Mouse (Mus musculus) ES-E14 (cell line): ENCODE measurements around the gene Serpinb2. TPM values are rescaled to one million over a fixed set of nuclear protein-coding genes. Genes with fewer than 3 reads are reported as not detected.

Experiments
- DNase-seq: peaks from one replicate; pipeline ENCODE4 v3.0.0-alpha.2; 2013; ENCODE audit warnings: low read depth, low spot score
- H3K27ac ChIP-seq: 2 replicates; pipeline ENCODE4 v1.5.1; 2012; ENCODE audit warnings: low read depth, mild to moderate bottlenecking, low read length, moderate library complexity, mixed read lengths; ENCODE audit not compliant: poor library complexity, insufficient read depth, severe bottlenecking
- H3K36me3 ChIP-seq: 2 replicates; pipeline ENCODE4 v1.6.1; 2012; ENCODE audit warnings: mild to moderate bottlenecking, low read length, moderate library complexity, mixed read lengths; ENCODE audit not compliant: control insufficient read depth, poor library complexity, insufficient read depth, severe bottlenecking
- H3K4me1 ChIP-seq, 2 experiments: fragments of 150-350 bp in 1 of 2; sonication (generic) in 1 of 2; 2 replicates each; pipeline ENCODE4 v1.6.1; 2012; ENCODE audit warnings: low read length in 2 of 2, mild to moderate bottlenecking in 1 of 2, mixed read lengths in 1 of 2; ENCODE audit not compliant: control insufficient read depth in 2 of 2, insufficient read depth in 2 of 2, poor library complexity in 1 of 2
- H3K4me3 ChIP-seq, 2 experiments: fragments of 150-350 bp in 1 of 2; sonication (generic) in 1 of 2; 2 replicates each; pipeline ENCODE4 v1.5.1; 2012; ENCODE audit warnings: low read length in 2 of 2, low read depth in 1 of 2, mild to moderate bottlenecking in 1 of 2, mixed read lengths in 1 of 2; ENCODE audit not compliant: insufficient read depth in 1 of 2, poor library complexity in 1 of 2, severe bottlenecking in 1 of 2
- H3K9ac ChIP-seq: 2 replicates; pipeline ENCODE4 v1.6.1; 2012; ENCODE audit warnings: low read depth, mild to moderate bottlenecking, low read length, mixed read lengths; ENCODE audit not compliant: poor library complexity, insufficient read depth, severe bottlenecking
- H3K9me3 ChIP-seq: fragments of 150-350 bp; sonication (generic); 2 replicates; pipeline ENCODE4 v1.6.1; 2012; ENCODE audit warnings: low read depth, mild to moderate bottlenecking, low read length; ENCODE audit not compliant: control insufficient read depth, insufficient read depth
- CHD2 ChIP-seq: IDR thresholded peaks from 2 replicates; pipeline ENCODE4 v1.6.1; 2014; ENCODE audit warnings: mild to moderate bottlenecking, low read depth, low read length, inconsistent platforms
- HCFC1 ChIP-seq: IDR thresholded peaks from 2 replicates; pipeline ENCODE4 v1.6.1; 2012; ENCODE audit warnings: low read length, inconsistent platforms, borderline replicate concordance; ENCODE audit not compliant: insufficient read depth
- MAFK ChIP-seq: IDR thresholded peaks from 2 replicates; pipeline ENCODE4 v1.6.1; 2014; ENCODE audit warnings: mild to moderate bottlenecking, low read depth, low read length, inconsistent platforms; ENCODE audit not compliant: insufficient read depth
- ZC3H11A ChIP-seq: IDR thresholded peaks from 2 replicates; pipeline ENCODE4 v1.6.1; 2012; ENCODE audit warnings: low read depth, mild to moderate bottlenecking, inconsistent platforms, low read length, borderline replicate concordance
- ZNF384 ChIP-seq: IDR thresholded peaks from 2 replicates; pipeline ENCODE4 v1.6.1; 2012; ENCODE audit warnings: low read depth, low read length, inconsistent platforms
- in situ Hi-C, 2 experiments: fragments of 600-800 bp; cut with MboI; formaldehyde crosslinking; loops; one replicate each; pipeline ENCODE4 v1.15.1; 2025; ENCODE audit warnings: low sequenced_read_pairs in 2 of 2, inconsistent platforms in 1 of 2; ENCODE audit not compliant: unreplicated experiment in 2 of 2
- total RNA-seq: library from RNA; depleted of rRNA; stranded (reverse); fragments of 300-350 nt; gene quantifications from 2 replicates; pipeline ENCODE4 v1.2.3, GENCODE M21; 2012; rRNA removed

Gene Serpinb2
- total RNA-seq, 1 experiment, result 0.85 TPM

DNA sequence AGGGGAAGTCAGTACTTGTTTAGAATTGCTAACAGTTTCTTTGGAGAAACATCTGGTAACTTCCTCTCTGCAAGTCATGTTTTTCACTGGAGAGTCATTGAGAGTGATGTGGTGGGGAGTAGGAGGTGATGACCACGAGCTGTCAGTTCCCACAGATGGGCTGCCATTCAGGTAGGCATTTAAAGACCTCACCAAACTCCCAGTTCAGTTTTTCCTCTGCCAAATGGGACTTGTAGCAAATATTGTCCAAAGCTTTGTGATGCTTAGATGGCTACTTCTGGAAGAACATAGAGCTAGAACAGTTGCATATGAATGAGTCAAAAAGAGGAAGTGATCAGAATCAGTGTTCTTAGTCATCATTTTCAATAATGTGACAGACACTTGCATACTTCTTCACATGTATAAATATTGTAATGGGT lies 72.7 kb downstream of the Serpinb2 start:
- DNase-seq, result no peak
- no peaks in the 10 kb centered on the region for H3K9me3 ChIP-seq
- TF ChIP-seq MAFK, result no peak
- TF ChIP-seq CHD2, result no peak
- no peak for TF ChIP-seq ZNF384
- TF ChIP-seq HCFC1, result no peak
- TF ChIP-seq ZC3H11A, result no peak
- no peak overlapping the region for H3K9ac ChIP-seq
- H3K36me3 ChIP-seq, result no peaks in the 10 kb centered on the region
- no peaks in the 10 kb centered on the region for H3K4me1 ChIP-seq
- in situ Hi-C loops, result no loop called here
- H3K4me3 ChIP-seq, result no peak overlapping the region
- H3K27ac ChIP-seq, result no peak overlapping the region

DNA sequence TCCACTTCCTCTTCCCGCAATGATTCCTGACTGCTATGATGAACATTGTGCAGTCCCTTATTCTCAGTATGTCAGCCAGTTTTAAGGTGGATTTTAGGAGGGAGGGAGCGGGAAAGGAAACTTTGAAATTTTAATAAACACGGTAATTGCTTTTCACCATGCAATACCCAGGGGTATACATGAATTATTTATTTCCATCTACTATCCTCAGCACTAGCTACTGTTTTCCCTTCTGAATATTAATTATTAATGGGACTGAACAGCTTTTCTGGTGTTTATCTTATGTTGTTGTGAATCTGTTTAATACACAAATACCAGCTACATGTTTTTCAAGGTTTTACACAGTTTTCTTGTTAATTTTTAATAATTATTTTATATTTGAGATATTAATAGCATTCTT lies 73.7 kb downstream of the Serpinb2 start:
- H3K27ac ChIP-seq, result no peak overlapping the region
- no peak overlapping the region for H3K4me3 ChIP-seq
- H3K36me3 ChIP-seq, result no peaks in the 10 kb centered on the region
- no peak overlapping the region for H3K9ac ChIP-seq
- no peak for TF ChIP-seq ZNF384
- no peak for TF ChIP-seq ZC3H11A
- TF ChIP-seq MAFK, result no peak
- no peak for TF ChIP-seq HCFC1
- TF ChIP-seq CHD2, result no peak
- in situ Hi-C loops, result no loop called here
- DNase-seq, result no peak
- H3K4me1 ChIP-seq, result peaks cover 0 to 2% of the 10 kb centered on the region in 2 experiments; a peak in 1 of 4 replicates
- no peaks in the 10 kb centered on the region for H3K9me3 ChIP-seq

Other genes with a start within 250 kb of the Serpinb2 start
- not detected in 2 replicates for gene Serpinb3b, start 233.1 kb upstream of the Serpinb2 start, total RNA-seq
- not detected in 2 replicates for gene Serpinb3c, start 233.1 kb upstream of the Serpinb2 start, total RNA-seq
- gene Serpinb11, start 150.2 kb upstream of the Serpinb2 start, total RNA-seq, result not detected in 2 replicates
- gene Serpinb7, start 111.8 kb upstream of the Serpinb2 start, total RNA-seq, result not detected in 2 replicates
- gene Serpinb8, start 78.6 kb downstream of the Serpinb2 start, total RNA-seq, result 0.80 and 1.0 TPM in 2 replicates